Mouse (Mus musculus) monocyte, adult 5-6 weeks (primary cell): ENCODE results near the gene Tcl1b2. TPM values are rescaled to one million over a fixed set of nuclear protein-coding genes. Genes with fewer than 3 reads are reported as not detected.
A peak's percentile ranks its signal among the peaks of the same experiment; 100 is the strongest.
"Not testable (repeated sequence)": the region's sequence is repeated elsewhere in the genome, so short reads cannot be mapped to it uniquely, and the experiment has no call there.

ENCODE experiments used
- ATAC-seq: fragments of 153-309, 156-312 bp; replicated peaks from 2 replicates; pipeline ENCODE4 v1.8.0; 2017; ENCODE audit warnings: mild to moderate bottlenecking; ENCODE audit not compliant: low TSS enrichment, insufficient number of reproducible peaks, severe bottlenecking, poor library complexity, low FRiP score
- total RNA-seq: library from RNA; stranded (forward); fragments of 200-1000, 200-491, 200-594 nt; gene quantifications from 3 replicates; pipeline ENCODE4 v1.2.3, GENCODE M21; 2017

Tcl1b2 gene
- not detected in 3 replicates for total RNA-seq

GRCm38 (mm10) chr12:105145714-105146113, at the start of gene Tcl1b2:
Tcl1b2 (plus strand) TSS chr12:105146014.
- ATAC-seq, result no peak

GRCm38 (mm10) chr12:105099466-105100044, 46.3 kb upstream of the Tcl1b2 start:
- ATAC-seq, result no peak

DNA sequence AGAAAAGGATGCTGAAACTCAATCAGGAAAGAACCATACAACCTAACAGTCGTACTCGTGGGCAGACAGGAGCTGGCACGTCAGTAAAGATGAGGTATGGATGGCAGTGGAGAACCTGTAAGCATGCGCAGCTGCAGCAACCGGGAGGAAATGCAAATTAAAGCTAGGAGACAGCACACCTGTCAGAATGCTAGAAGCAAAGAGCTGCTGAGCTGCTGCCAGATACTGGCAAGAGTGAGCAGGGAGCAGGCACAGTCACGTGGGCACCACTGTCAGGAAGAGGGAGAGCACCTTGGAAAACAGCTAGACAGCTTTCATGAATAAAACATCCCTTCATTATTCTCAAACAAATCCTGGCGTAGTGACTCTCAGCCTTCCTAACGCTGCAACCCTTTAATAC, 42.9 kb upstream of the Tcl1b2 start:
- no peak for ATAC-seq

DNA sequence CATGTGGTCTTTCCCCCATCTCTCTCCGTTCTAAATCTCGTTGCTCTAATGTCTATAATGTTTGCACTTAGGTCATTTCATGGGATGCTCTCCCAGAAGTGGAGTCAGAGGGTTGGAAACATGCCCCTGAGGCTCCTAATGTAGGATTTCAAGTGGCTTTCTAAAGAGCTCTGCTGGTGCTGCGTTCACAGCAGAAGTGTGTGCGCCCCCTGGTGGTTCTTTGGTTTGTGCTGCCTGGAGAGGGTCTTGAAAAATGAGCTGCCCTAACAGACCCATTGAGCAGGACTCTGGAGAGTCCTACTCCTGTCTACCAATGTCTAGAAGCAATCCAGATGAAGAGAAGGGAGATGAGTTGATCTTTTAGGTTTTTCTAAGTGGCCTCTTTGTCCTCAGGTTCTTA, 41.8 kb upstream of the Tcl1b2 start:
- ATAC-seq, result no peak

- ATAC-seq, result no peak
Measured at GRCm38 (mm10) chr12:105105326-105105725, 40.5 kb upstream of the Tcl1b2 start.

- no peak for ATAC-seq
Measured at GRCm38 (mm10) chr12:105108856-105109255, 37.0 kb upstream of the Tcl1b2 start.

DNA sequence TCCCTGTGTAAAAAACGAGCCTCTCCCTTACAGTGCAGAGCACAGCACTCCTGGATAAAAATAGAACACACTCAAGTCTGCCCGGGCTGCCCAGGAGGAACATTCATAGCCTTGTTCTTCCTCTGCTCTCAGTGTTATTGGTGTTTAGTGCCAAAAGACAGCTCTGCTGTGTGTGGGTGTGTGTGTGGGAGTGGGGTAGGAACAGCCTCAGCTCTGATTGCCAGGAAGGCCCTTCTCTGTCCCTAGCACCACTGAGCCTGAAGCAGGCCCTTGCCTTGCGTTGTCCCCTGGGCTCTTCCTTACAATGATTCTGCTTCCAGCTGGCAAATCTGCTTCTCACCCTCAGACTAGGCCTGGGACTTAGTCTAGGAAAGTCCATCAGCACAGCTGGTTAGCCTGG, 36.4 kb upstream of the Tcl1b2 start:
- ATAC-seq, result no peak

GRCm38 (mm10) chr12:105109812-105110211, 36.0 kb upstream of the Tcl1b2 start:
- ATAC-seq, result no peak

- ATAC-seq, result no peak
Measured at GRCm38 (mm10) chr12:105112321-105112988, 33.4 kb upstream of the Tcl1b2 start.

- ATAC-seq, result no peak
Measured at GRCm38 (mm10) chr12:105116648-105117047, 29.2 kb upstream of the Tcl1b2 start.

- no peak for ATAC-seq
Measured at GRCm38 (mm10) chr12:105125362-105125761, 20.5 kb upstream of the Tcl1b2 start.

- no peak for ATAC-seq
Measured at GRCm38 (mm10) chr12:105126516-105126915, 19.3 kb upstream of the Tcl1b2 start.

DNA sequence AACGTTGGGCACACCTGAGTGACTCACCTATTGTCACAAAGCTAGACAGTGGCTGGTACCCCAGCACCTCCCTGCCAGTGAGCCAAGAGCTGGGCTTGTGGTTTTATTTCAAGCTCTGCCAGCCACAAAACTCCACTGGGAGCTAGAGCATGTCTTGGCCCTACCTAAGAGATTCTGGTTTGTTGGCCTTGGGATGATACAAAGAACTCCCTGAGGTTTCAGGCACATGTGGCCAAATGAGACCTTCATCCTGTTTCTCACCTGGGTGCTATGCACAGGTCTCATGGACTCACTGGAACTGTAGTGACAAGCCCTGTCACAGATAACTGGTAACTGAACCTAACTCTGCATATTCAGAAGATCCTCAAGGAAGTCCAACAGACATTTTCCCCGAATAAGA, 18.2 kb upstream of the Tcl1b2 start:
- ATAC-seq, result no peak

GRCm38 (mm10) chr12:105129494-105130205, 16.2 kb upstream of the Tcl1b2 start:
- ATAC-seq, result not testable (repeated sequence)

DNA sequence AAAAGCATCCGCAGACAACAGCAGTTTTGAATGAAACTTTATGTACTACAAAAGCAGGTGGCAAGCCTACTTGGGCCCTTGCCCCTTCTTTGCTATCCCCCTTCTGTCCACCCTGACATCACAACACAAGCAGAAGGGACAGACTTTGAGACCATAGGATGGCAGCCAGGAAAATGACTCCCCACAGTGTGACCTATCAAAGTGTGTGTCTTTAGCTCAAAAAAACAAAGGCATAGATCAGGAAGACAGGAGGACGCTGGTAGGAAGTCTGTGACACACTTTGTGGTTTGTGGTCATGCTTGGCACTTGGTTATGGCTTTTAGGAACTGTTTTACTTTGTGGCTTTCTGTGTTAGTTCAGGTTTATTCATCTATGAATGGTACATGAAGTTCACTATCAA, 11.6 kb upstream of the Tcl1b2 start:
- not testable (repeated sequence) for ATAC-seq

DNA sequence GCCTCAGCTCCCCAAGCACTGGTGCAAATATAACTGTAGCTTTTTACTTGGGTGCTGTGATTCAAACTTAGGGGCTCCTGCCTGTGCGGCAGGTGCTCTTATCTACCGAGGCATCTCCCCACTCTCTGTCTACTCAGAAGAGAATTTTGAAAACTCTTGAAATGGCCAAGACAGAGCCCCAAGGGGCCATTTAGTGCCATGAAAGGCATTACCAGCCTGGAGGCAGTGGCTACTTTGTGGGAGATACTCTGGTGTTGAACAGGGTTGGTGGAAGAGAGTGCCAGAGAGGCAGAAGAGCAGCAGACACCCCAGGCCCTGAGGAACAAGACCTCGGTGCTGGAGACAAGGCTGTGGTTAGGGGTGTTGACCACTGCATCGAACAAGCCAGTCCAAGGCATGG, 11.0 kb upstream of the Tcl1b2 start:
- not testable (repeated sequence) for ATAC-seq

DNA sequence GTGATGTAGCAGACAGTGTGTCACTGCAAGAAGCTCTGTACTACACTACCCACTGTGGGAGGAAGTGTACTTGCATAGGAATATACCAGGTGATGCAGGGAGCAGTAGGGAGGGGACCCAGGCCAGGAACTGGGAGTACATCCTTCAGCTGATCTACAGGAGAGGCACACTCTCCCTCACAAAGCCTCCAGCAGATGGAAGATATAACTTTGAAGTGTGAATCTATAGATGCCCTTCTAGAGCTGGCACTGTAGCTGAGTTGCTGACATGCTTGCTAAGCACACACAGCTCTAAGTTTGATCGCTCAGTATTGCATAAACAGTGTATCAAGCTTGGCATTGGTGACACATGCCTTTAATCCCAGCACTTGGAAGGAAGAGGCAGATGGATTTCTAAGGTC, 8.1 kb upstream of the Tcl1b2 start:
- ATAC-seq, result not testable (repeated sequence)

GRCm38 (mm10) chr12:105143096-105143495, 2.7 kb upstream of the Tcl1b2 start:
- ATAC-seq, result no peak

GRCm38 (mm10) chr12:105144928-105145327, 886 bp upstream of the Tcl1b2 start:
- ATAC-seq, result 0 out of 2 replicates have a peak, but pooled peaks have one; percentile 35

- not testable (repeated sequence) for ATAC-seq
Measured at GRCm38 (mm10) chr12:105155286-105155685, 9.5 kb downstream of the Tcl1b2 start.
